Mouse (Mus musculus): ENCODE measurements around the gene Stxbp2. TPM values are rescaled to one million over a fixed set of nuclear protein-coding genes. Genes with fewer than 3 reads are reported as not detected.
A peak's percentile ranks its signal among the peaks of the same experiment; 100 is the strongest.

Gene Stxbp2
- polyA plus RNA-seq, 1 experiment from 2014 or later, result 32.1 TPM

GRCm38 (mm10) chr8:3647561-3647960 is 16.8 kb downstream of the Stxbp2 start:
- H3K4me1 ChIP-seq (replicated peaks), result no peaks in the 10 kb centered on the region
- ATAC-seq (ENCODE audit: low FRiP score), result no peak
- H3K36me3 ChIP-seq, result no peaks in the 10 kb centered on the region
- H3K4me2 ChIP-seq, result no peak overlapping the region
- H3K9me3 ChIP-seq, result no peaks in the 10 kb centered on the region
- H3K27ac ChIP-seq, result no peak overlapping the region
- H3K27me3 ChIP-seq, result no peaks in the 10 kb centered on the region
- 86% methylated on average over 4 of the region's 4 CpGs for WGBS
- H3K4me3 ChIP-seq, result no peak overlapping the region
- H3K9ac ChIP-seq, result no peak overlapping the region

- Histone ChIP-seq H3K4me3 (no peak overlapping the region), H3K9ac (no peak overlapping the region), H3K27me3 (no peaks in the 10 kb centered on the region), H3K27ac (no peak overlapping the region), H3K4me1 (replicated peaks) (no peaks in the 10 kb centered on the region), H3K9me3 (no peaks in the 10 kb centered on the region), H3K36me3 (no peaks in the 10 kb centered on the region), H3K4me2 (no peak overlapping the region)
- WGBS, result 94% methylated on average over 1 of the region's 2 CpGs
- no peak for ATAC-seq (ENCODE audit: low FRiP score)
These were observed 17.5 kb downstream of the Stxbp2 start for GRCm38 (mm10) chr8:3648268-3648667.

GRCm38 (mm10) chr8:3648990-3649389 is 18.2 kb downstream of the Stxbp2 start:
- WGBS, result 36% methylated on average over 1 of the region's 1 CpGs
- no peaks in the 10 kb centered on the region for H3K9me3 ChIP-seq
- no peak overlapping the region for H3K4me3 ChIP-seq
- ATAC-seq (ENCODE audit: low FRiP score), result no peak
- H3K4me1 ChIP-seq (replicated peaks), result no peaks in the 10 kb centered on the region
- no peaks in the 10 kb centered on the region for H3K36me3 ChIP-seq
- H3K4me2 ChIP-seq, result no peak overlapping the region
- no peak overlapping the region for H3K27ac ChIP-seq
- H3K27me3 ChIP-seq, result no peaks in the 10 kb centered on the region
- no peak overlapping the region for H3K9ac ChIP-seq

GRCm38 (mm10) chr8:3652845-3653244 is 22.1 kb downstream of the Stxbp2 start:
- H3K27ac ChIP-seq, result no peak overlapping the region
- H3K4me1 ChIP-seq (replicated peaks), result peaks cover 8% of the 10 kb centered on the region
- H3K36me3 ChIP-seq, result no peaks in the 10 kb centered on the region
- H3K9me3 ChIP-seq, result no peaks in the 10 kb centered on the region
- no peak overlapping the region for H3K4me3 ChIP-seq
- H3K27me3 ChIP-seq, result no peaks in the 10 kb centered on the region
- ATAC-seq (ENCODE audit: low FRiP score), result no peak
- no peak overlapping the region for H3K4me2 ChIP-seq
- no peak overlapping the region for H3K9ac ChIP-seq
- WGBS, result 73% methylated on average over 3 of the region's 3 CpGs

- Histone ChIP-seq H3K4me2 (no peak overlapping the region), H3K4me3 (no peak overlapping the region), H3K9ac (no peak overlapping the region), H3K9me3 (no peaks in the 10 kb centered on the region), H3K4me1 (replicated peaks) (peaks cover 8% of the 10 kb centered on the region), H3K27ac (no peak overlapping the region), H3K36me3 (no peaks in the 10 kb centered on the region), H3K27me3 (no peaks in the 10 kb centered on the region)
- WGBS, result 72% methylated on average over 11 of the region's 11 CpGs
- ATAC-seq (ENCODE audit: low FRiP score), result 0 out of 2 replicates have a peak, but pooled peaks have one; percentile 6
These were observed 24.2 kb downstream of the Stxbp2 start for GRCm38 (mm10) chr8:3654726-3655508.

GRCm38 (mm10) chr8:3655526-3655925 is 24.8 kb downstream of the Stxbp2 start, which contains the start of gene Retn:
Retn (plus strand) TSS chr8:3655770.
- no peak within 1 kb of the TSS for H3K27ac ChIP-seq
- H3K36me3 ChIP-seq, result no peaks in the 10 kb centered on the region
- no peak within 1 kb of the TSS for H3K9ac ChIP-seq
- H3K9me3 ChIP-seq, result no peaks in the 10 kb centered on the region
- peaks cover 8% of the 10 kb centered on the region for H3K4me1 ChIP-seq (replicated peaks)
- no peak within 1 kb of the TSS for H3K4me2 ChIP-seq
- H3K4me3 ChIP-seq, result no peak within 1 kb of the TSS
- no peaks in the 10 kb centered on the region for H3K27me3 ChIP-seq
- WGBS, result 86% methylated on average over 3 of the region's 3 CpGs
- ATAC-seq (ENCODE audit: low FRiP score), result no peak

GRCm38 (mm10) chr8:3656725-3657381 is 26.1 kb downstream of the Stxbp2 start:
- Histone ChIP-seq H3K4me1 (replicated peaks) (peaks cover 8% of the 10 kb centered on the region), H3K27ac (no peak overlapping the region), H3K9ac (0 out of 2 replicates have a peak overlapping the region, but pooled peaks have one; percentile 1), H3K36me3 (no peaks in the 10 kb centered on the region), H3K4me2 (peak overlapping the region; percentile 22; the same call in 1 of the 2 replicates), H3K4me3 (no peak overlapping the region), H3K9me3 (no peaks in the 10 kb centered on the region), H3K27me3 (no peaks in the 10 kb centered on the region)
- peak; percentile 53; the same call in 1 of the 2 replicates for ATAC-seq (ENCODE audit: low FRiP score)
- 26% methylated on average over 7 of the region's 7 CpGs for WGBS

- 0 out of 2 replicates have a peak, but pooled peaks cover 1% of the 10 kb centered on the region for H3K27me3 ChIP-seq
- no peak overlapping the region for H3K4me3 ChIP-seq
- peaks cover 8% of the 10 kb centered on the region for H3K4me1 ChIP-seq (replicated peaks)
- no peak overlapping the region for H3K4me2 ChIP-seq
- no peaks in the 10 kb centered on the region for H3K36me3 ChIP-seq
- no peaks in the 10 kb centered on the region for H3K9me3 ChIP-seq
- 88% methylated on average over 8 of the region's 8 CpGs for WGBS
- ATAC-seq (ENCODE audit: low FRiP score), result no peak
- H3K9ac ChIP-seq, result no peak overlapping the region
- no peak overlapping the region for H3K27ac ChIP-seq
These were observed 30.1 kb downstream of the Stxbp2 start for GRCm38 (mm10) chr8:3660889-3661288.

- Histone ChIP-seq H3K9me3 (no peaks in the 10 kb centered on the region), H3K27me3 (0 out of 2 replicates have a peak, but pooled peaks cover 3% of the 10 kb centered on the region), H3K36me3 (no peaks in the 10 kb centered on the region), H3K4me2 (no peak overlapping the region), H3K4me1 (replicated peaks) (no peaks in the 10 kb centered on the region), H3K27ac (no peak overlapping the region), H3K9ac (no peak overlapping the region), H3K4me3 (no peak overlapping the region)
- ATAC-seq (ENCODE audit: low FRiP score), result no peak
- WGBS, result 64% methylated on average over 5 of the region's 5 CpGs
These were observed 33.6 kb downstream of the Stxbp2 start for GRCm38 (mm10) chr8:3664405-3664804.

GRCm38 (mm10) chr8:3665507-3665906 is 34.8 kb downstream of the Stxbp2 start, which contains the start of gene Mcemp1:
Mcemp1 (plus strand) TSS chr8:3665754.
- Histone ChIP-seq H3K4me2 (no peak within 1 kb of the TSS), H3K36me3 (no peaks in the 10 kb centered on the region), H3K4me1 (replicated peaks) (no peaks in the 10 kb centered on the region), H3K9ac (no peak within 1 kb of the TSS), H3K4me3 (no peak within 1 kb of the TSS), H3K9me3 (no peaks in the 10 kb centered on the region), H3K27me3 (0 out of 2 replicates have a peak, but pooled peaks cover 3% of the 10 kb centered on the region), H3K27ac (no peak within 1 kb of the TSS)
- WGBS, result 84% methylated on average over 6 of the region's 6 CpGs
- no peak for ATAC-seq (ENCODE audit: low FRiP score)

- H3K9ac ChIP-seq, result no peak overlapping the region
- H3K4me2 ChIP-seq, result no peak overlapping the region
- no peaks in the 10 kb centered on the region for H3K36me3 ChIP-seq
- H3K9me3 ChIP-seq, result no peaks in the 10 kb centered on the region
- H3K4me3 ChIP-seq, result no peak overlapping the region
- ATAC-seq (ENCODE audit: low FRiP score), result no peak
- 95% methylated on average over 2 of the region's 2 CpGs for WGBS
- H3K27me3 ChIP-seq, result 0 out of 2 replicates have a peak, but pooled peaks cover 3% of the 10 kb centered on the region
- H3K27ac ChIP-seq, result no peak overlapping the region
- 0 out of 2 replicates have a peak, but pooled peaks cover 7% of the 10 kb centered on the region for H3K4me1 ChIP-seq (replicated peaks)
These were observed 39.6 kb downstream of the Stxbp2 start for GRCm38 (mm10) chr8:3670388-3670787.

- peak; percentile 89 for ATAC-seq (ENCODE audit: low FRiP score)
- Histone ChIP-seq H3K9ac (peak within 1 kb of the TSS; percentile 67), H3K27me3 (no peaks in the 10 kb centered on the region), H3K36me3 (no peaks in the 10 kb centered on the region), H3K4me3 (peak within 1 kb of the TSS; percentile 48), H3K4me2 (peak within 1 kb of the TSS; percentile 61), H3K4me1 (replicated peaks) (peaks cover 12% of the 10 kb centered on the region), H3K27ac (peak within 1 kb of the TSS; percentile 83), H3K9me3 (no peaks in the 10 kb centered on the region)
- WGBS, result under 1% methylated on average over 23 of the region's 23 CpGs
These were observed 41.3 kb downstream of the Stxbp2 start, which contains the start of gene Fcor for GRCm38 (mm10) chr8:3671980-3672491. Fcor (minus strand) TSS chr8:3672362.

All from hindbrain, embryonic 13.5 days (tissue).